Mouse (Mus musculus) retina, adult 2 months (tissue): ENCODE data around the gene Ablim1.

ENCODE experiments used
- DNase-seq: peaks from one replicate; pipeline ENCODE4 v3.0.0-alpha.2; 2012; ENCODE audit warnings: low read depth, low spot score

Ablim1 gene

DNA sequence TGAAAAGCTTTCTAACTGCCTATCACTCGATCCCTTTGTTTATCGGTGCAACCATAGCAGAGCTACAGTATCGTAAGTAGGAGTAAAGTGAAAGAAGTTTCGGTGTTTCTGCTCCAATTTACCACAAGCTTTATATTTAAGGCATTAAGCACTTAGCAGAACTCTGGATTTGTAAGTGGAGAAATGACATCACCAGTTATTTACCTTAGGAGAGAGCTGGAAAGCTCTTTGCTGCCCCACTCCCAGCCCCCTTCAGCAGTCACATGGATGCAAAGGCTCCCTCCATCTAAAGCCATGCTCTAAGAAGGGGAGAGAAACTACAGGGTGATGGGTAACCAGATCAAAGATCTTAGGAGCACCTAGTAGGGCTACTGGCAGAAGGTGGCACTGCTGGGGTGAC lies 241.3 kb downstream of the Ablim1 start:
- DNase-seq, result no peak

DNA sequence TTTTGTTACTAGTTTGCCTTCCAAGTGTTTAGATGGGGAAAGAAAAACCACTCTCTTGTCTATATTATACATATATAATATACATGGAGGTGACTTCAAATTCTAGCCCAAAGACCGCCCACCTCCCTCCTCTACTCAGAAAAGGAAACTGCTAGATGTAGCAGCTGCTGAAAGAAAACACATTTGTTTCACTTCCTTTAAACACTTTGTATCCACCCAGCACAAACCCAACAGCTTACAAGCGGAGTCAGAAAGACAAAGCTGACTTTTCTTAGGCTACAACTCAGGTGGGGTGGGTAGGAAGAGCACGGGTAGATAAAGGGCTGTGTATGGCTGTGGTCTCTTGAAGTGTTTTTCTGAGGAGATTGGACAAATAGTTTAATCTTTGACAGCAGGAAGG lies 242.0 kb downstream of the Ablim1 start:
- no peak for DNase-seq

DNA sequence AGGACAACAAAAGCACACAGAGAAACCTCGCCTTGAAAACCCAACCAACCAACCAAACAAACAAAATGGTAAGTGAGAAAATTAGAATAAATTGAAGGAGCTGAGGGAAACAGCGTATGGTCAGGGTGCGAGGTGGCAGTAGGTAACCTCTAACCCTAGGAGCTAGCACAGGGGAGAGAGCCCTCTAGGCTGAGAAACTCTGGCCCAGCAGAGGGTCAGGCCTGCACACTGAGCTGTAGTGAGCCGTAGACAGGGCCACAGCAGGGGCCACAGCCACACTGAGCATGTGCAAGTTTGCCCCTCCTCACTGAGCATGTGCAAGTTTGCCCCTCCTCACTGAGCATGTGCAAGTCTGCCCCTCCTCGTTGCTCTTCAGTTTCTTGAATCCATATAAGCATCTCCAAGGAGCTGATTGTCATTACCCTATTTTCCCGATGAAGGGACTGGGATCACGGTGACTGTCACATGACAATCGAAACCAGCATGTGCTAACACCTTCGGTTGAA lies 247.6 kb downstream of the Ablim1 start:
- no peak for DNase-seq

DNA sequence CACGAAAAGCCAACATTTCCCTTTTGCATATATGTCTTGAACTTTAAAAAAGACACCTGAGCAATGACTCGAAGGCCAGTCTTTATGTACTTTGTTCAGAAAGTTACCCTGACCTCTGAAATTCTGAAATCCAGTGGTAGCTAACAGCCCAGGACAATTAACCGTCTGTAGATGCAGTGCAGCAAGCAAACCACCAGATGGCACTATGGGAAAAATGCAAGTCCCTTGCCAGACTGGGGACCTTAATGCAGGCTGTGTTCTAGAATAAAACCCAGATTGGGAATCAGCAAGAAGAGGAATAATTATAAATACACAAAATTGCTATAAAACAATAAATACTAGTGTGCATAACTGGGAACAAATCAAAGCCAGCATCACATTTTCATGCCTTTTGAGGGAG lies 248.4 kb downstream of the Ablim1 start:
- peak; percentile 41 for DNase-seq

DNA sequence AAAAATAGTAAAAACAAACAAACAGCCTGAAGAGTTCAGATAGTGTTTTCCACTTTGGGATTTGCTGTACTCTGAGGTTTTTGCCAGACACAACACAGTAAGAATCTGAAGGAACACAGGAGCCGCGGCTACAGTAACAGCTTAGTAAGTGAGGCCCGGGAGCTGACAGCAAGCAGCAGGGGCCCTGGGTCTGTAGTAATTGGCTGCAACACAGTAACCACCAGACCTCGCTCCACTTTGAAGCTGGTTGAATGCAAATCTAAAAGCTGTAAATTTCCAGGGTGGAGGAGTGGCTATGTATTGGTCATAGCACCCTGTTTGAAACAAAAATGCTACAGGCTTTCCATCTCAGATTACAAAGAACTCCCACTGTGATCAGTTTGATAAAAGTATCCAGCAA lies 252.0 kb downstream of the Ablim1 start:
- DNase-seq, result no peak

DNA sequence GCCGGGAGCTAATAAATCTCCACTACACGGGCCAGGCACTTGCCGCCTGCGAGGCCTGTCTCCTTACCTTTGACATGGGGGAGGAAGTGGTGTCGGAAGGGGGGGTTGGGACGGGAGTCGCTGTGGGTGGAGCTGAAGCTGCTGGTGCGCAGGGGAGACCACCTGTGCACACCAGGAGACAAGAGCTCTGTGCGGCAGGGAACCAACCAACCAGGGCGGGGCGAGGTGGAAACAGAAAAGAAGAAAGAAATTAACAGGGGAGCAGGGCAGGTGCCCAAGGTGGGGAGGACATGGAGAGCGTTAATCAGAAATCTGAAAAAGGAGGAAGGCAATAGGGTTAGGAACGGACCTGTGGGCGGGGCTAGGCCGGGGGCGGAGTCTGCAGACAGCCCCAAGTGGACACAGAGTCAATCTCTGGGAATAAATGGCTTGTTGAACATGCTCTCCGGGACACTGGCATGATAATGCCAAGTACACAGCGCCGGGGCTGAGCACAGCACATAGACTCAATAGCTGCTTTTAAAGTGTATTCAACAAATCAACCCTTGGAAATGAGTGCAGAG lies 255.6 kb downstream of the Ablim1 start:
- no peak for DNase-seq

DNA sequence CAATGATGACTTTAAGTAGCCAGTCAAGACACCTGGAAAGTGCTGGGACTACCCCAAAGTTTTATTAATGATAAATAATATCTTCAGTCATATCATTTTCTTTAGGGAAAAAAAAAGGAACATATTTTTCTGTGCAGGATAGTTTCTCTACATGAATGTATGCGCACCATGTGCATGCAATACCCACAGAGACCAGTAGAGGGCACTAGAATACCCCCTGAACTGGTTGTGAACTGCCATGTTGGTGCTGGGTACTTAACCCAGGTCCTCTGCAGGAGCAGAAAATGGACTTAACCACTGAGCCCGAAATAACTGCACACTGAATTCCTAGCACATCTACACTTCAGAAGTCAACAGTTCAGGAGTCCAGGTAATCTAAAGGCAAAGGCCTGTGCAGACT lies 257.2 kb downstream of the Ablim1 start:
- no peak for DNase-seq

DNA sequence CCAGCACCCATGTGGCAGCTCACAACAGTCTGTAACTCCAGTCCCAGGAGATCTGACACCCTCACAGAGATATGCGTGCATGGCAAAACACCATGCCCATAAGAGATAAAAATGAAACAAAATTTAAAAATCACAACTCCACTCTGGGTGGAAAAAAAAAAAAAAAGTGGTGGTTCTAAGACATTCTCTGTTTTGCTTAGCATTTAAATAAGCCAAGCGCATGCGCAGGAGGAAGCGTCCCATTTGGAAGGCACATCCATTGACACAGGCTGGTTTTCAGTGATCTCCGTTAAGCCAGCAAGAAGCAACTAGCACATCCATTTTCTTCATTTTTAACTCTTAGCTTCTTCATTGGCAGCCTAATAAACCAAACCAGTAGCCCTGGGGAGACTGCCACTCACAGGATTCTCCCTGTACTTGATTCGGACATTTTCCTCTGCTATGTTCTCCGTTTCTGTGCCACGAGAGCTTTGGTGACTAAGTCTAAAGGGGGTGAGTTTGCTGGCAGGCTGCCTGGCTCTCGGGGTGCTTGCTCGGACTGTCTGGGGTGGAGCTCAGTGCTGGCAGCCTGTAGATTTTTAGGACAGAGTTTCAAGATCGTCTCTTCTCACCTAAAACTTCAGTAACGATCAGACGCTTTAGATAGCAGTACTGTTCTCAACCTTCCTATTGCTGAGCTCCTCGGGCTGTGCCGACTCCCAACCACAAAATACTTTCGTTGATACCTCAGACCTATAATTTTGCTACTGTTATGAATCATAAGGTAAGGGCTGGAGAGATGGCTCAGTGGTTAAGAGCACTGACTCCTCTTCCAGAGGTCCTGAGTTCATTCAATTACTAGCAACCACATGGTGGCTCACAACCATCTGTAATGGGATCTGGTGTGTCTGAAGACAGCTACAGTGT lies 259.3 kb downstream of the Ablim1 start:
- DNase-seq, result no peak

DNA sequence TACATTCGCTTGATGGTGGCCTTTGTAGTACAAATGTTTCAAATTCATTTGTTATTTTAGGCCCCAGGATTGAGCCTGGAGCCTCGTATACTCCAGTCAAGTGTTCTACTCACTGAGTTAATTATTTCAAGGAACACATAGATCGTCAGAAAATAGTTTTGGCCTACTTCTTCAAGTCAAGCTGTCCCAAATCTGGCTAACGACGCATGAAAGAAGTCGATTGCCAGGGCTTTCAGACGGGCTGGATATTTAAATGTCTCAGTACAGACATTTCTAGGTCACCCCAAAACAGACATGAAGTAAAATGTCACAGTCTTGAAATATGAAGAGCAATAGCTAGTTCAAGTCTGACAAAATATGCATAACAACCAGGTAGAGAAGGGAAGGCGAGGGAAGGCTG lies 261.8 kb downstream of the Ablim1 start:
- DNase-seq, result no peak

DNA sequence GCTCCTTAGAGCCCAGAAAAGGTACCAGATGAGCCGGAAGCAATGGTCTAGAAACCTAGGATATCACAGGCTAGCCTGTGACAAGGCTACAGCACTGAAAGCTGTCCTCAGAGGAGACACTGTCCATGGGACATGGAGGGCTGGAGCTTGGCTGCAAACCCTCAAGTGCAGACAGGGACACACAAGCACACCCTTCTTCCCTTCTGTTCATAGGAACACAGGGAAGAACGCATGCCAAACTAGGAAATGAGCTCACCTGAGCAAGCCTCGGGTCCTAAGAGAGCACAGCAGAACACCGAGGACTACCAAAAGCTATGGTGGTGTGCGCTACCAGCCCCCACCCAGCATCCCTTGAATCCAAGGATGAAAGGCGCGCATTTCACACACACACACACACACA lies 262.7 kb downstream of the Ablim1 start:
- no peak for DNase-seq

DNA sequence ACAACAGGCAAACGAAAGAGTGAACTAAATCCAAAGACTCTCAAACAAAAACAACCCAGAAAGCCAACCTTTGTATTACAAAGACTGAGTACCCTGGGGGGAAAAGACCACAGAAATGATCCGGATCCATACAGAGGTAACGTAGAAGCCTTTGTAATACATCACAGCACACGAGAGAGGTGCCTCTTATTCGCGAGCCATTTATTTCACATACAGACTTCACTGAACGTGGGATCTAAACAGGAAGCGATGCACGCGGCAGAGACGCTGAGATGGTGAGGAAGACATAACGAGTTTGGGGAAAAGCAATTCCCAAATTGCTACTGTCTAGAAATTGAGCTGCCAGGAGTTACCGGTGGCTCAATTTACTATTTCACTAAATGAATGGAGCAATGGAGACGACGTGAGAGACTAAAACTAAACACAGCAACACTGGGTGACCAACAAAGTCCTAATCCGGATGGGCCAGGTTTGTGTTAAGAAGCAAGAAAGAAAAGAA lies 265.1 kb downstream of the Ablim1 start:
- DNase-seq, result no peak

DNA sequence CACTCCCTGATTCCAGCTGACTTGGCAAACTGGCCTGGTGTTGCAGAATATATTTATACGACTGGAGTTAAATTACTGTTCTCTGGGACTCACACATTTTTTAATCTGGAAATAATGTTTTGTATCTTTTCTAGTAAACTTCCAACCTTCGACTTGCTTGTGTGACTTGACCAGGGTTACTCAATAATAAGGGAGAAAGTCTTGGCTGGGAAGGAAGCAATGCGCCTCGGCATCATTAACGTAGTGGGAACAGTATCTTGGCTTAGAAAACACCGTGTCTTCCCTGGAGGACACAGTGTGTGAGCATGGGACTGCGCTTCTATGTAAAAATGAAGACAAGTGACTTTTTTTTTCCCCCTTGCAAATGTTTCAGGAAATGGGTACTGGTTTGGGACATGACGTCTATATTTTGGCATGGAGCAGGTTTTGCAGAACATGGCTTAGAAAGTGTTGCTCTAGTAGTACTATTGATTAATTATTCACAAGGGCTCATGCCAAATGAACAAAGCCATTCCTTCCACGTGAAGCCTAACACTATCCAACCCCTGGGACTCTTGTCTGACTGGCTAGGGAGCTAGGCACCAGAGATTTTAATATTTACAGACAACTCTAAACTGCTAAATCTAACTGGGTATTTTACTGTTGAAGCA lies 266.9 kb downstream of the Ablim1 start:
- DNase-seq, result no peak

DNA sequence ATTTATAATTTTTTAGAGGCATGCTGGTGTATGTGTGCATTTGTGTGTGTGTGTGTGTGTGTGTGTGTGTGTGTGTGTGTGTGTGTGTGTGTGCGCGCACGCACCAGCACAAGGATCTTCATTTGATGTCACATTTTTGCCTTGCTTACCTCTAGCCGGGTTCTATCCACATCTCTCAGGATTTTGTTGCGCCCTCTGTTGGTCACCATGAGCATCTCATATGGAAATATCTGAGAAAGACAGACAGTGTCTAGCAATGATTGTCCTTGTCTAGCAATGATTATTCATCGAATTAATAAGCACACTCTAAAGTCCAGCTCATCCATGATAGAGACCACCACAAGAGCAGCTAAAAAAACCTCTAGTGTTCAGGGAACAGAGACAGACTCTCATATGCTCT lies 275.5 kb downstream of the Ablim1 start:
- DNase-seq, result no peak

DNA sequence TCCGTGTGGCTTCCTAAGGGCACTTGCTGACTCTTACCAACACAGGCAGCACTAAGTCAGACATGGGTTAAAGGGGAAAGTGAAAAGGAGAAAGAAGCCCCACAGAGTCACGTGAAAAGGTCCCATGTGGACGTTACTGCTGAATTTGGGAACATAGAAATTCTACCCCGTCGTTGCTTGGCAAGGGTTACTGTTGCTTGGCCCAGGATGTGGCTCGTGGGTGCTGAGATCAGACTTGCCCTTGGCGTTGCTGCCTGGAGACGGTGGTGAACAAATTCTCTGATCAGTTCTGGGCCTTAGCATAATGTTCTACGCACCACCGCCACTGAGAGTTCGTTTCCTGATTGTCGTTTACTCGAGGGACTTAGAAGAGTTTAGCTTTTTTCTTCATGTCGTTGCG lies 277.9 kb downstream of the Ablim1 start:
- DNase-seq, result no peak

DNA sequence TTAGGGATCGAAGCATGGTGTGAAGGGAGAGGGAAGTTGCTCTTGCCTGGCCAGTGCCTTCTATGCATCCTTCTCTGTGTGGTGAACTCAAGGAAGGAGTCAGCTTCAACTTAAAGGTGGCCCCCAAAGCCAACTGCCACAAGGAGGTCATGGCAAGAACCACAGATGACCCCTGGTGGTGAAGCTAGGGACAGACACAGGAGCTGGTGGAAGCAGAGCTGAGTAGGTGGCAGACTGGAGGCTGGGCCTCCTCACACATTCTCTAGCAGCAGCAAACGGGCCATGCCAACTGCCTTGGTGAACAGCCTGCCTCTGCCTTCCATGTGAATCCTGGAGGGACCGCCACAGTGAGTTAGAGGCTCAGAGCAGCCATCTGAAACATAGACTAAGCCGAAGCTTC lies 283.1 kb downstream of the Ablim1 start:
- peak; percentile 4 for DNase-seq

DNA sequence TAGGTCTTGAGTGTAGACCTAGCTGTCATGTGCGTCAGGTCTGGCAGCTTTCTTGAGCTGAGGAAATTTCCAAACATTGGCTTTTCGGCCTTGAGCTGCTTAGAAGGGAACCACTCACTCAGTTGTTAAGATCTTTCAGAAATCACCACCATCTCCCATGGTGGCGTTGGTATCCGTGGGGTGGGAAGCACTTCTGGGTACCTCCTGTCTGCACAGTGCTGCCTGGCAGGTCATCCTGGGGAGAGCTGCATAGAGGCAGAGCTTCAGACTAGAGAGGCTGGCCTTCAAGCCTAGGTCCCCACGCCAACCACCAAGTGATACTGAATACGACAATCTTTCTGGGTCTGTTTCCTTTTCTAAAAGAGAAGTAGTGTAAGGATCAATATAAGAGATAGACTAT lies 285.3 kb downstream of the Ablim1 start:
- DNase-seq, result no peak

DNA sequence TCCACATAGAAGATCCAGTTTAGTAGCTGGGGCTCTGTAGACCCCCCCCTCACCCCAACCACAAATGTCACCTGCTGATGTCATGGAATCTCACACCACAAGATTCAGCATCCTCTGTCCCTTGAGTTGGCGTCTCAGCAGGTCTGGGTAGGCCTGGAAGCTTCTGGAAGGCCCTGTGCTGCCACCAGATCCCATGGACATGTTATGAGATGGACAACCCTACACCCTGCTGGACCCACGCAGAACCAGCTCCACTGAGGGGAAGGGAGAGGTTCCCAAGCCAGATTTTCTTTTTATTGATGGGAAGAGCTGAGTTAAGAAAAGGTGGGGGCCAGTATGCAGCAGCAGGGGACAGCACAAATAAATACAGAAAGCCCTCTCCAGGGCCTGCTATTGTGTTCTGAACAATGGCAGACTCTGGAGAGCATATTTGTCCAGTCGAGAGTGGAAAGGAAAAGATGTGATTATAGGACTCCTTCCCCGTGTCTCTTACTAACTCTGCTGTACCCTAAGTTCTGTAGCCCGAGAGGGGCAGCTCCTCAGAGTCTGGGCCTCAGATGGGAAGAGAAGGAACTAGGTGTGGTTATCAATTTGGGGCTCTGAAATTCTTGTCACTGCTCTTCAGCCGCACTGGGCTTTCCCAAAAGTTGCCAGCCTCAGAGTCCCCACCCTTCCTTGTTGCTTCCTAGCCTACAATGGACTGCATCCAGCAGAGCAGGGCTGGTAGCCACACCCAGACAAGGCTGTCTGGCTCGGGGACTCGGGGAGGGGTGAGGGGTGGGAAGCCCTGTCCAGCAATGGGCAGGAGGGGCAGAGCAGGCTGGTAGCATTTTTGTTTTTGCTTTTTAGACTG lies 286.2 kb downstream of the Ablim1 start:
- no peak for DNase-seq

DNA sequence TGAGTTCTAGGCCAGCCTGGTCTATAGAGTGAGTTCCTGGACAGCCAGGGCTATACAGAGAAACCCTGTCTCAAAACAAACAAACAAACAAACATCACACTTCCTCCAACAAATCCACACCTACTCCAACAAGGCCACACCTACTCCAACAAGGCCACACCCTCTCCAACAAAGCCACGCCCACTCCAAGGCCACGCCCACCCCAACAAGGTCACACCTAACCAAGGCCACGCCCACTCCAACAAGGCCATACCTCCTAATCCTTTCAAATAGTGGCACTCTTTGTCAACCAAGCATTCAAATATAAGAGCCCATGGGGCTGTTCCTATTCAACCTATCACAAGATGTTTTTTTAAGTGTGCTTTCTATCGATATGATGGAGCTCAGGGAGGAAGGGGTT lies 288.2 kb downstream of the Ablim1 start:
- no peak for DNase-seq

DNA sequence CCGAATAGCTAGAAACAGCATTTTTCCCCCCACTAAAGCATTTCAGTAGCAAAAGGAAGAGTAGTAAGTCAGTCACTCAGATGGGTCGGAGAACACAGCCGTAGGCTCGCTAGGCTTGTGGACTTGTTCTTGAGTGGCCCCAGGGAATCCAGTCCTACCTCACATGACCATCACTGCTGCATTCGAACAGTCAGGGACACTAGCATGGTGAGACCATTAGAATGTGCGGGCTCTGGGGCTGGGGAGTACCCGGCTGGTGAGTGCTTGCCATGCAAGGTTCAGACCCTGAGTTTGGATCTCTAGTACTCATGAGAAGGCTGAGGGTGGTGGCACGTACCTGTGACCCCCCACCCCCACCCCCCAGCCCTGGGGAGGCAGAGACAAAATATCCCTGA lies 296.9 kb downstream of the Ablim1 start:
- DNase-seq, result no peak

DNA sequence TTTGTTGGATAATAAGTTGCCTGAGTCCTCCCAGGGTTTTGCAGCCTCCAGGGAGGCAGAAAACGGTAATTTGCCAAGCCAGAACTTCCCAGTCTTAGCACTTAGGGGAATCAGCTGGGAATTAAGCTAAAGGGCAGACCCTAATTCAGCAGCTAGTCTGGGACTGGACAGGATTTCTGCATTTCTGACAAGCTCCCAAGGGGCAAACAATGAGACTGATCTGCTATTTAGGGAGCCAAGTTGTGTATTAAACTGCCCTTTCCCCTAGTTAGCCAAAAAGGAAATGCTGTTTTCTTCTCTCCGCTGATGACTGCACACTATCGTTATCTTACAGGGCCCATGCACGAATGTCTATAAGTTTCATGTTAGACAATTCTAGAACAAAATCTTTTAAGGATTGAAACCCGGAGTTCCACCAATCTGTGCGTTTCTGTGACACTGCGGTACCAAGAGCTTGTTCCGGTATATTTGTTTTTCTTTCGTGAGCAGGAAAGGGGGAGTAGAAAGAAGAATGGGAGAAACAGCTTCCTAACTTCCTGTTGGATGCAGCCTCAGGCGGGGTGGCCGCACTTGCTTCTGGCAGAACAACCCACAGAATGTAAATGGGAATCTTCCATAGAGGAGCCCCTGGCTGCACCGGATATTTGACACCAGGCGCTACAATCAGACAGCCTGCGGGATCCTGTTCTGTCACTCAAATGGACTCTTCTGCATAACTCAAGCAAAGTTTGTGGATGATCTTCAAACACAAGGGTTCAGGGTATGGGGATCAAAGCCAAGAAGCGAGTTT lies 297.5 kb downstream of the Ablim1 start:
- no peak for DNase-seq

DNA sequence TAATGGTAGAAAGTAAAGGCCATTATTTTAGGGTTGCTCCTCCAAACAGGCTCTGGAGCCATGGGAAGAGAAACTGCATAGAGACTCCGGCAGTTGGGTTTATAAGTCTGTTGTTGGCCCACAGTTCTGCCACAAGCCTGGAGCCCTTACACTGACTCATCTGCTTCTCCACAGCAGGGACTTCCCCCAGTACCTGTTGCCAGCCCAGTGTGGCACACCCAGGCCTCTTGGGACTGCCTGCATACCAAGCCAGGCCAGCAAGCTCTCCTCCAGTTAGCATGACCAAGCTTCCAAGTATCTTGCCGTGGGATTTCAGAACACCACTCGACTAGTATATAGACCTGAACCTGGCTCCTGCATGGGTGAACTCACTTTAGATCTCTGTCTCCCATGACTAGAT lies 299.9 kb downstream of the Ablim1 start:
- DNase-seq, result no peak
